Comparison of ENCODE assay signal across 8 mouse cellular contexts in genomic region chr3:87947056-87947810, GRCm38 (mm10). TPM values are rescaled to one million over a fixed set of nuclear protein-coding genes. Genes with fewer than 3 reads are reported as not detected.
DNase-seq lines count a peak whose midpoint lies in the region; ATAC-seq and TF ChIP-seq lines count a peak whose summit lies in the region.

No protein-coding gene starts in this region.

- H3K27me3 ChIP-seq in heart, embryonic 12.5 days (replicated peaks), result peaks cover 70% of the 10 kb centered on the region
- H3K27me3 ChIP-seq in heart, adult 2 months (ENCODE audit: control insufficient read depth, insufficient read depth, low read length), result peaks cover 10% of the 10 kb centered on the region
- no peaks in the 10 kb centered on the region; the same call in 1 of the 2 replicates for H3K27me3 ChIP-seq in ES-Bruce4 (ENCODE audit: control insufficient read depth, insufficient read depth, low read length, poor library complexity, severe bottlenecking)
- H3K27me3 ChIP-seq in hindbrain, embryonic 11.5 days (ENCODE audit: control insufficient read depth, insufficient read depth, low read length), result no peaks in the 10 kb centered on the region
- no peaks in the 10 kb centered on the region for H3K27me3 ChIP-seq in midbrain, embryonic 13.5 days

- no peak for ATAC-seq in heart, embryonic 12.5 days (ENCODE audit: insufficient number of reproducible peaks, low FRiP score)
- peak; percentile 17; the same call in 1 of the 2 replicates for ATAC-seq in hindbrain, embryonic 11.5 days (ENCODE audit: low FRiP score)
- ATAC-seq in midbrain, embryonic 13.5 days, result no peak

- peaks cover 67% of the 10 kb centered on the region for H3K4me1 ChIP-seq in heart, embryonic 12.5 days (replicated peaks)
- peaks cover 5% of the 10 kb centered on the region for H3K4me1 ChIP-seq in heart, adult 2 months (ENCODE audit: control insufficient read depth, insufficient read depth, low read length)
- peaks cover 11% of the 10 kb centered on the region for H3K4me1 ChIP-seq in ES-Bruce4 (ENCODE audit: control insufficient read depth, insufficient read depth, low read length)
- peaks cover 35% of the 10 kb centered on the region for H3K4me1 ChIP-seq in hindbrain, embryonic 11.5 days (replicated peaks; ENCODE audit: control insufficient read depth, insufficient read depth, low read length)
- peaks cover 75% of the 10 kb centered on the region for H3K4me1 ChIP-seq in midbrain, embryonic 13.5 days (replicated peaks)

- no peak for TF ChIP-seq POLR2A in heart, adult 2 months (IDR thresholded peaks at IDR 0.05; ENCODE audit: insufficient read depth, low read depth, low read length)
- TF ChIP-seq POLR2A in ES-Bruce4 (IDR thresholded peaks at IDR 0.05; ENCODE audit: insufficient read depth, low read length), result no peak

- H3K79me2 ChIP-seq in heart, adult 2 months (replicated peaks; ENCODE audit: control insufficient read depth, insufficient read depth, low read length), result no peaks in the 10 kb centered on the region

- DNase-seq in heart, adult 2 months, result no peak
- peak; percentile 64 for DNase-seq in hindbrain, embryonic 11.5 days (ENCODE audit: low spot score)
- no peak for DNase-seq in cerebellum, adult 9-11 months
- DNase-seq in right cerebral cortex, postnatal 14 days, result no peak
- DNase-seq in spleen, postnatal 4 days (ENCODE audit: low spot score in 2 of 2), result no peak

- H3K4me2 ChIP-seq in heart, embryonic 12.5 days, result peak overlapping the region; percentile 79
- peak overlapping the region; percentile 86 for H3K4me2 ChIP-seq in hindbrain, embryonic 11.5 days (replicated peaks; ENCODE audit: low read depth, low read length)
- H3K4me2 ChIP-seq in midbrain, embryonic 13.5 days (replicated peaks), result peak overlapping the region; percentile 62

- peak overlapping the region; percentile 74 for H3K9ac ChIP-seq in heart, embryonic 12.5 days
- no peak overlapping the region for H3K9ac ChIP-seq in heart, adult 2 months (ENCODE audit: low read depth, low read length)
- peak overlapping the region; percentile 49 for H3K9ac ChIP-seq in ES-Bruce4 (ENCODE audit: low read depth, poor library complexity, severe bottlenecking)
- H3K9ac ChIP-seq in hindbrain, embryonic 11.5 days (ENCODE audit: low read depth, low read length), result peak overlapping the region; percentile 73
- H3K9ac ChIP-seq in midbrain, embryonic 13.5 days (replicated peaks), result peak overlapping the region; percentile 64

- H3K36me3 ChIP-seq in heart, embryonic 12.5 days, result peaks cover 7% of the 10 kb centered on the region
- H3K36me3 ChIP-seq in heart, adult 2 months (ENCODE audit: control insufficient read depth, insufficient read depth, low read length), result no peaks in the 10 kb centered on the region
- H3K36me3 ChIP-seq in ES-Bruce4 (ENCODE audit: control insufficient read depth, insufficient read depth, low read length, poor library complexity, severe bottlenecking), result peaks cover 4% of the 10 kb centered on the region; the same call in 1 of the 2 replicates
- no peaks in the 10 kb centered on the region for H3K36me3 ChIP-seq in hindbrain, embryonic 11.5 days (ENCODE audit: control insufficient read depth, insufficient read depth, low read length)
- H3K36me3 ChIP-seq in midbrain, embryonic 13.5 days, result peaks cover 5% of the 10 kb centered on the region

- intact Hi-C loops in heart, adult 2 months (cut with DNase I), result no loop called here

- no peak overlapping the region for H3K27ac ChIP-seq in heart, embryonic 12.5 days (ENCODE audit: poor library complexity, severe bottlenecking)
- H3K27ac ChIP-seq in heart, adult 2 months, result no peak overlapping the region
- H3K27ac ChIP-seq in ES-Bruce4 (ENCODE audit: insufficient read depth, low read length), result no peak overlapping the region
- peak overlapping the region; percentile 91 for H3K27ac ChIP-seq in hindbrain, embryonic 11.5 days (ENCODE audit: low read depth, low read length)
- peak overlapping the region; percentile 69 for H3K27ac ChIP-seq in midbrain, embryonic 13.5 days

- 5% methylated on average over 26 of the region's 26 CpGs for WGBS in heart, embryonic 12.5 days
- WGBS in heart, adult 2 months, result 16% methylated on average over 26 of the region's 26 CpGs
- 2% methylated on average over 26 of the region's 26 CpGs for WGBS in hindbrain, embryonic 11.5 days
- 4% methylated on average over 26 of the region's 26 CpGs for WGBS in midbrain, embryonic 13.5 days

- peak overlapping the region; percentile 44 for H3K4me3 ChIP-seq in heart, embryonic 12.5 days
- no peak overlapping the region for H3K4me3 ChIP-seq in heart, adult 2 months
- H3K4me3 ChIP-seq in ES-Bruce4 (ENCODE audit: low read depth, low read length), result peak overlapping the region; percentile 19
- peak overlapping the region; percentile 57 for H3K4me3 ChIP-seq in hindbrain, embryonic 11.5 days (ENCODE audit: low read depth, low read length)
- peak overlapping the region; percentile 29 for H3K4me3 ChIP-seq in midbrain, embryonic 13.5 days (replicated peaks)

- H3K9me3 ChIP-seq in heart, embryonic 12.5 days (replicated peaks), result no peaks in the 10 kb centered on the region
- H3K9me3 ChIP-seq in ES-Bruce4 (replicated peaks; ENCODE audit: control insufficient read depth, insufficient read depth, low read length, poor library complexity, severe bottlenecking), result no peaks in the 10 kb centered on the region
- H3K9me3 ChIP-seq in hindbrain, embryonic 11.5 days (ENCODE audit: control insufficient read depth, low read length), result no peaks in the 10 kb centered on the region
- H3K9me3 ChIP-seq in midbrain, embryonic 13.5 days, result no peaks in the 10 kb centered on the region

- no peak for TF ChIP-seq CTCF in heart, adult 2 months (IDR thresholded peaks at IDR 0.05)
- TF ChIP-seq CTCF in ES-Bruce4 (IDR thresholded peaks at IDR 0.05; ENCODE audit: low read depth, low read length), result no peak

- TF ChIP-seq EP300 in heart, adult 2 months (IDR thresholded peaks at IDR 0.05; ENCODE audit: insufficient read depth, low read depth, low read length), result no peak
- TF ChIP-seq EP300 in ES-Bruce4 (IDR thresholded peaks at IDR 0.05; ENCODE audit: insufficient read depth, low read depth, low read length), result no peak

RNA-seq across cellular contexts. Expression of gene Crabp2, which starts 1.2 kb away (rescaled TPM):
- polyA plus RNA-seq in heart, embryonic 12.5 days (2016; fragmentation: Nextera tagmentation; extraction: Ambion mirVana), result 7.3 and 8.0 TPM in 2 replicates
- under 1 TPM in 1 of 2 experiments, not detected in 1; 0.25 TPM for total RNA-seq in heart, adult 2 months (2021)
- not detected in 2 replicates for polyA plus RNA-seq in heart, adult 2 months (2012; rRNA removed)
- 11.9 and 12.0 TPM in 2 replicates for polyA plus RNA-seq in ES-Bruce4 (2011; ENCODE audit: insufficient read depth, insufficient read length, low read depth, missing spikeins)
- polyA plus RNA-seq in hindbrain, embryonic 11.5 days (2014; fragmentation: Nextera tagmentation; extraction: Ambion mirVana), result 738 and 794 TPM in 2 replicates
- 129 and 135 TPM in 2 replicates for polyA plus RNA-seq in midbrain, embryonic 13.5 days (2015; fragmentation: Nextera tagmentation; extraction: Ambion mirVana)

RNA-seq across cellular contexts. Expression of gene Rrnad1, which starts 16.7 kb away (rescaled TPM):
- polyA plus RNA-seq in heart, embryonic 12.5 days (2016; fragmentation: Nextera tagmentation; extraction: Ambion mirVana), result 13.6 and 14.1 TPM in 2 replicates
- total RNA-seq in heart, adult 2 months (2021), result 1 to 10 TPM; 4.7 to 5.5 TPM
- 17.2 and 18.7 TPM in 2 replicates for polyA plus RNA-seq in heart, adult 2 months (2012; rRNA removed)
- 14.9 and 18.8 TPM in 2 replicates for polyA plus RNA-seq in ES-Bruce4 (2011; ENCODE audit: insufficient read depth, insufficient read length, low read depth, missing spikeins)
- 13.7 and 17.9 TPM in 2 replicates for polyA plus RNA-seq in hindbrain, embryonic 11.5 days (2014; fragmentation: Nextera tagmentation; extraction: Ambion mirVana)
- 19.8 and 24.9 TPM in 2 replicates for polyA plus RNA-seq in midbrain, embryonic 13.5 days (2015; fragmentation: Nextera tagmentation; extraction: Ambion mirVana)

RNA-seq across cellular contexts. Expression of gene Isg20l2, which starts 17.1 kb away (rescaled TPM):
- 36.4 and 38.3 TPM in 2 replicates for polyA plus RNA-seq in heart, embryonic 12.5 days (2016; fragmentation: Nextera tagmentation; extraction: Ambion mirVana)
- 10 to 100 TPM; 10.6 to 10.9 TPM for total RNA-seq in heart, adult 2 months (2021)
- polyA plus RNA-seq in heart, adult 2 months (2012; rRNA removed), result 6.2 and 10.8 TPM in 2 replicates
- 64.3 and 68.4 TPM in 2 replicates for polyA plus RNA-seq in ES-Bruce4 (2011; ENCODE audit: insufficient read depth, insufficient read length, low read depth, missing spikeins)
- polyA plus RNA-seq in hindbrain, embryonic 11.5 days (2014; fragmentation: Nextera tagmentation; extraction: Ambion mirVana), result 42.5 and 55.2 TPM in 2 replicates
- polyA plus RNA-seq in midbrain, embryonic 13.5 days (2015; fragmentation: Nextera tagmentation; extraction: Ambion mirVana), result 49.2 and 51.0 TPM in 2 replicates

RNA-seq across cellular contexts. Expression of gene Nes, which starts 23.6 kb away (rescaled TPM):
- polyA plus RNA-seq in heart, embryonic 12.5 days (2016; fragmentation: Nextera tagmentation; extraction: Ambion mirVana), result 33.0 and 34.6 TPM in 2 replicates
- 10 to 100 TPM; 14.7 to 22.8 TPM for total RNA-seq in heart, adult 2 months (2021)
- polyA plus RNA-seq in heart, adult 2 months (2012; rRNA removed), result 6.2 and 10.0 TPM in 2 replicates
- polyA plus RNA-seq in ES-Bruce4 (2011; ENCODE audit: insufficient read depth, insufficient read length, low read depth, missing spikeins), result 34.5 and 36.0 TPM in 2 replicates
- 71.6 and 87.9 TPM in 2 replicates for polyA plus RNA-seq in hindbrain, embryonic 11.5 days (2014; fragmentation: Nextera tagmentation; extraction: Ambion mirVana)
- polyA plus RNA-seq in midbrain, embryonic 13.5 days (2015; fragmentation: Nextera tagmentation; extraction: Ambion mirVana), result 61.9 and 77.6 TPM in 2 replicates

RNA-seq across cellular contexts. Expression of gene Mrpl24, which starts 27.9 kb away (rescaled TPM):
- 62.9 and 65.2 TPM in 2 replicates for polyA plus RNA-seq in heart, embryonic 12.5 days (2016; fragmentation: Nextera tagmentation; extraction: Ambion mirVana)
- 10 to 100 TPM; 70.4 to 71.9 TPM for total RNA-seq in heart, adult 2 months (2021)
- polyA plus RNA-seq in heart, adult 2 months (2012; rRNA removed), result 53.3 and 88.7 TPM in 2 replicates
- polyA plus RNA-seq in ES-Bruce4 (2011; ENCODE audit: insufficient read depth, insufficient read length, low read depth, missing spikeins), result 207 and 219 TPM in 2 replicates
- 78.4 and 83.6 TPM in 2 replicates for polyA plus RNA-seq in hindbrain, embryonic 11.5 days (2014; fragmentation: Nextera tagmentation; extraction: Ambion mirVana)
- 69.1 and 72.1 TPM in 2 replicates for polyA plus RNA-seq in midbrain, embryonic 13.5 days (2015; fragmentation: Nextera tagmentation; extraction: Ambion mirVana)

Comparison
In these comparisons a context has a peak if more than half of its experiments do, and no peak if none do; other contexts are left out.
1. H3K27ac ChIP-seq: peak in hindbrain, embryonic 11.5 days (single experiment) and midbrain, embryonic 13.5 days (single experiment); none in heart, embryonic 12.5 days (single experiment), heart, adult 2 months (single experiment) and ES-Bruce4 (single experiment).
2. Peak in every context shown above with its lines, with median percentiles within 50 percentile points of each other: H3K4me2 ChIP-seq.